Mouse (Mus musculus): ENCODE measurements around the gene Gm42957. TPM values are rescaled to one million over a fixed set of nuclear protein-coding genes. Genes with fewer than 3 reads are reported as not detected.
"Not testable (repeated sequence)": the region's sequence is repeated elsewhere in the genome, so short reads cannot be mapped to it uniquely, and the experiment has no call there.

Gene Gm42957
- polyA plus RNA-seq, 1 experiment from 2014 or later = 0.10 TPM

DNA sequence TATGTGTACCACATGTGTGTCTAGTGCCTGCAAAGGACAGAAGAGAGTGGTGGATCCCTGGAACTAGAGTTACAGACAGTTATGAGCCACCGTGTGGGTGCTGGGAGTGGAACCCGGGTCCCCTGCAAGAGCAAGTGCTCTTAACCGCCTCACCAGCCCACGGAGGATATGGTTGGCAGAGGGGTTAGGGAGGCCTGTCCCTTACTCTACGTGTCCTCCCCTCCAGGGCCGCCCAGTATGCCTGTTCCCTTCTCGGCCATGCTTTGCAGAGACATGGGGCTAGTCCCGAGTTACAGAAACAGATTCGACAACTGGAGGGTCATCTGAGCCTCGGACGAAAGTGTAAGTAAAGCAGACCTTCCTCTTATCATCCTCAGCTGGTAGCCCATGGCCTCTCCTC lies 1.2 kb downstream of the Gm42957 start:
- H3K36me3 ChIP-seq (ENCODE audit: control insufficient read depth, insufficient read depth, low read length) = peaks cover 27% of the 10 kb centered on the region
- peak overlapping the region; percentile 81 for H3K4me3 ChIP-seq (ENCODE audit: low read length)
- no peaks in the 10 kb centered on the region for H3K27me3 ChIP-seq (replicated peaks; ENCODE audit: control insufficient read depth, insufficient read depth, low read length)
- H3K4me1 ChIP-seq (ENCODE audit: control insufficient read depth, insufficient read depth, low read depth, low read length) = peaks cover 11% of the 10 kb centered on the region
- peak overlapping the region; percentile 79 for H3K4me2 ChIP-seq (ENCODE audit: low read length)
- ATAC-seq = no peak
- H3K9me3 ChIP-seq (ENCODE audit: control insufficient read depth, low read length) = no peaks in the 10 kb centered on the region
- peak overlapping the region; percentile 92 for H3K9ac ChIP-seq (ENCODE audit: low read depth, low read length)
- no peak overlapping the region for H3K27ac ChIP-seq (ENCODE audit: low read depth, low read length)
- WGBS = 74% methylated on average over 11 of the region's 11 CpGs

DNA sequence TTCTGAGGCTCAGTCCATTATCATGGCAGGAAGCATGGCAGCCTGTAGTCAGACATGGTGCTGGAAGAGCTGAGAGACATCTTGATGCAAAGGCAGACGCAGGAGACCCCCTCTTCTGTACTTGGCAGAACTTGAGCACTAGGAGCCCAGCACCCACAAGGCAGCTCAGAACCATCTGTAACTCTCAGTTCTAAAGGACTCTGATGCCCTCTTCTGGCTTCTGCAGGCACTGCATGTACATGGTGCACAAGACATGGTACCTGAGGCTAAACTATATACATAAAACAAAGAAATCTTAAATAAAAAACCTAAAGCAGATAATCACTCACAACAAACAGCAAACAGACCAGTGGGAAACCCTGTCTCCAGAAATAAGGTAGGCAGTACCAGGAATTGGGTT lies 3.9 kb downstream of the Gm42957 start:
- 81% methylated on average over 1 of the region's 1 CpGs for WGBS
- H3K4me3 ChIP-seq (ENCODE audit: low read length) = no peak overlapping the region
- peaks cover 24% of the 10 kb centered on the region for H3K36me3 ChIP-seq (ENCODE audit: control insufficient read depth, insufficient read depth, low read length)
- no peak for ATAC-seq
- no peaks in the 10 kb centered on the region for H3K9me3 ChIP-seq (ENCODE audit: control insufficient read depth, low read length)
- peaks cover 11% of the 10 kb centered on the region for H3K4me1 ChIP-seq (ENCODE audit: control insufficient read depth, insufficient read depth, low read depth, low read length)
- no peak overlapping the region for H3K9ac ChIP-seq (ENCODE audit: low read depth, low read length)
- no peaks in the 10 kb centered on the region for H3K27me3 ChIP-seq (replicated peaks; ENCODE audit: control insufficient read depth, insufficient read depth, low read length)
- no peak overlapping the region for H3K27ac ChIP-seq (ENCODE audit: low read depth, low read length)
- no peak overlapping the region for H3K4me2 ChIP-seq (ENCODE audit: low read length)

DNA sequence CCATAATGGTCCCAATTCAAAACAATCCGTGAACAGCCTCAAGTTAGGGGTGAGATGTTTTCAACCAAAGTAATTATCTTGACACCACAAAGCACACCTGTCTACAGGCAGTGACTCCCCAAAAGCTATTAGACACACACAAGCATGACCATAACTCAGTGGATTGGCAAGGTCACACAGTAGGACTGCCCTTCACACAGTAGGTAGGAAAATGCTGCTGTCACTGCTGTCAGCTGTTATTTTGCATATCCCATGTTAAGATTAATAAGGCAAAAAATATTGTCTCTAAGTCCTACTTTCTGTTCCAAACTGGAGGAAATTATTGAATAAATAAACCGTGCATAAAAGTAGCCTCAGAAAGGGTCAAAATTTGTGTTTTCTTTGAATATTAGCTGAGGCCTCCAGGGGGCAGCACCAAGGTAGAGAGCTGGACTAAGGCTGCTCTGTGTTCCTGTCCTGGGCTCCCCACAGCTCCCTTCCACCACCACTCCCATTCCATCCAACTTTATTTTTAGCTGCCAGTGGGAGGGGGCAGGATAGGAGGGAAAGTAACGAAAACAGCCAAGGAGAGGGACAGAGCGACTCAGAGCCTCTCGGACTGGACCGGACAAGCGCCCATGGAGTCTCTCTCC lies 9.9 kb downstream of the Gm42957 start, which contains the start of gene Itga10:
Gene Itga10 (plus strand): TSS at position 567 of the 632 bp plus-strand sequence.
- ATAC-seq = no peak
- Histone ChIP-seq H3K4me3 (ENCODE audit: low read length) (no peak within 1 kb of the TSS), H3K4me1 (ENCODE audit: control insufficient read depth, insufficient read depth, low read depth, low read length) (no peaks in the 10 kb centered on the region), H3K27me3 (replicated peaks; ENCODE audit: control insufficient read depth, insufficient read depth, low read length) (no peaks in the 10 kb centered on the region), H3K4me2 (ENCODE audit: low read length) (no peak within 1 kb of the TSS), H3K36me3 (ENCODE audit: control insufficient read depth, insufficient read depth, low read length) (peaks cover 13% of the 10 kb centered on the region; the same call in 1 of the 2 replicates), H3K9me3 (ENCODE audit: control insufficient read depth, low read length) (no peaks in the 10 kb centered on the region), H3K27ac (ENCODE audit: low read depth, low read length) (no peak within 1 kb of the TSS), H3K9ac (ENCODE audit: low read depth, low read length) (no peak within 1 kb of the TSS)
- 66% methylated on average over 7 of the region's 7 CpGs for WGBS

DNA sequence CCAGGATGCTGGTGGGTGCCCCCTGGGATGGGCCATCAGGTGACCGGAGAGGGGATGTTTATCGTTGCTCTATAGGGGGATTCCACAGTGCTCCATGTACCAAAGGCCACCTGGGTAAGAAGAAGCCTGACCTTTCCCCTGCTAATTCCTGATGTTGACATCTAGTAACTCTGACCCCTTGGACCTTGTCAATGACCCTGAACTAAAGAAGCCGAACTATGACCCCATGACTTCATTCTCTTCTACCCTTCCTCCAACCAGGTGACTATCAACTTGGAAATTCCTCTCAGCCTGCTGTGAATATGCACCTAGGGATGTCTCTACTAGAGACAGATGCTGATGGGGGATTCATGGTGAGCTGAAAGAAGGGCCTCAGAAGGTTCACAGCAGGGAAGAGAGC lies 12.1 kb downstream of the Gm42957 start:
- no peak overlapping the region for H3K27ac ChIP-seq (ENCODE audit: low read depth, low read length)
- no peak overlapping the region for H3K9ac ChIP-seq (ENCODE audit: low read depth, low read length)
- WGBS = 90% methylated on average over 3 of the region's 3 CpGs
- no peaks in the 10 kb centered on the region for H3K4me1 ChIP-seq (ENCODE audit: control insufficient read depth, insufficient read depth, low read depth, low read length)
- peaks cover 9% of the 10 kb centered on the region; the same call in 1 of the 2 replicates for H3K36me3 ChIP-seq (ENCODE audit: control insufficient read depth, insufficient read depth, low read length)
- no peak overlapping the region for H3K4me2 ChIP-seq (ENCODE audit: low read length)
- no peaks in the 10 kb centered on the region for H3K27me3 ChIP-seq (replicated peaks; ENCODE audit: control insufficient read depth, insufficient read depth, low read length)
- ATAC-seq = no peak
- no peak overlapping the region for H3K4me3 ChIP-seq (ENCODE audit: low read length)
- no peaks in the 10 kb centered on the region for H3K9me3 ChIP-seq (ENCODE audit: control insufficient read depth, low read length)

DNA sequence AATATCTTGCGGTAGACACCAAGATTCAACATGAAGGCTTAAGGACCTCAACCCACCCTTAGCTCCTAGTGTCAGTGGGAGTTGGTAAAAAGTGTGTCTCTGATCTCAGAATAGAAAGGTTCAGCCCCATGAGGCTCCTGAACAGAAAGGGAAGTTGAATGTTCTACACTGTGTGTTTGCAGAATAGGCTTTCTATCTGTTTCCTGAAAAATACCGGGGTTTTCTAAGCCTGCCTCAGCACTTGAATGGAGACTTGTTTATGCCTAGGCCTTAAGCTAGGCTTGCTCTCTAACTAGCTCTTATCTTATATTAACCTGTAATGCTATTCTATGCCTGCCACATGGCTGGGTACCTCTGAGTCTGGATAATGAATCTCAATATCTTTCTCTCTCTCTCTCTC lies 25.6 kb downstream of the Gm42957 start:
- Histone ChIP-seq H3K27me3 (replicated peaks; ENCODE audit: control insufficient read depth, insufficient read depth, low read length) (no peaks in the 10 kb centered on the region), H3K4me2 (ENCODE audit: low read length) (no peak overlapping the region), H3K36me3 (ENCODE audit: control insufficient read depth, insufficient read depth, low read length) (no peaks in the 10 kb centered on the region), H3K27ac (ENCODE audit: low read depth, low read length) (no peak overlapping the region), H3K9me3 (ENCODE audit: control insufficient read depth, low read length) (no peaks in the 10 kb centered on the region), H3K9ac (ENCODE audit: low read depth, low read length) (no peak overlapping the region), H3K4me1 (ENCODE audit: control insufficient read depth, insufficient read depth, low read depth, low read length) (peaks cover 14% of the 10 kb centered on the region; the same call in 1 of the 2 replicates), H3K4me3 (ENCODE audit: low read length) (no peak overlapping the region)
- WGBS = 89% methylated on average over 2 of the region's 2 CpGs
- ATAC-seq = no peak

DNA sequence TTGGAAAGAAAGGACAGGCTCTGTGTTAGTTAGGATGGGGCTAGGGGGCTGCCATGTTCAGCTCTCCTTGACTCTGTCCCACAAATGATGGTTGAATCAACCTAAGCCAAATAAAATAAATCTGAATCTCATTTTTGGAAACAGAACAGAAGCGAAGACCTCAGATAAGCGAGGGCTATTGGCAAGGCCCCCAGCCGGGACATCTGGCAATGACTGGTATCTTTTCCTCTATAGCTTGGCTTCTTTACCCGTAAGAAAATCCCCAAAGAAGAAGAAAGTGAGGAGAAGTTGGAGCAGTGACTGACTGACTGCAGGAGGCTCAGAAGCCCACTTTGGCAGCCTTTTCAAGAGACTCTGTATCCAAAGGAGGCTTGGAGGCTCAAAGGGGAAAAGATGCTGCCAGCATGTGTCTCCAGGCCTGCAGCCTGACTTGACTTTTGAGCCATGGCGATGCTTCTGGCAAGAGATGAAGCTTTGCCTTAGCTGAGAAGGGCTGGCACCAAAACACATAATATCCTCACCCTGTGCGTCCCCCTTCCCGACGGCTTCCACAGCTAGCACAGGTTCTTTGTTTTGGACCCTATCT lies 27.6 kb downstream of the Gm42957 start:
- H3K4me3 ChIP-seq (ENCODE audit: low read length) = peak overlapping the region; percentile 35
- H3K27ac ChIP-seq (ENCODE audit: low read depth, low read length) = peak overlapping the region; percentile 62; the same call in 1 of the 2 replicates
- H3K9me3 ChIP-seq (ENCODE audit: control insufficient read depth, low read length) = no peaks in the 10 kb centered on the region
- WGBS = 45% methylated on average over 8 of the region's 8 CpGs
- H3K4me2 ChIP-seq (ENCODE audit: low read length) = peak overlapping the region; percentile 76
- H3K27me3 ChIP-seq (replicated peaks; ENCODE audit: control insufficient read depth, insufficient read depth, low read length) = no peaks in the 10 kb centered on the region
- peaks cover 14% of the 10 kb centered on the region; the same call in 1 of the 2 replicates for H3K4me1 ChIP-seq (ENCODE audit: control insufficient read depth, insufficient read depth, low read depth, low read length)
- H3K36me3 ChIP-seq (ENCODE audit: control insufficient read depth, insufficient read depth, low read length) = no peaks in the 10 kb centered on the region
- H3K9ac ChIP-seq (ENCODE audit: low read depth, low read length) = peak overlapping the region; percentile 54
- ATAC-seq = peak; percentile 41

DNA sequence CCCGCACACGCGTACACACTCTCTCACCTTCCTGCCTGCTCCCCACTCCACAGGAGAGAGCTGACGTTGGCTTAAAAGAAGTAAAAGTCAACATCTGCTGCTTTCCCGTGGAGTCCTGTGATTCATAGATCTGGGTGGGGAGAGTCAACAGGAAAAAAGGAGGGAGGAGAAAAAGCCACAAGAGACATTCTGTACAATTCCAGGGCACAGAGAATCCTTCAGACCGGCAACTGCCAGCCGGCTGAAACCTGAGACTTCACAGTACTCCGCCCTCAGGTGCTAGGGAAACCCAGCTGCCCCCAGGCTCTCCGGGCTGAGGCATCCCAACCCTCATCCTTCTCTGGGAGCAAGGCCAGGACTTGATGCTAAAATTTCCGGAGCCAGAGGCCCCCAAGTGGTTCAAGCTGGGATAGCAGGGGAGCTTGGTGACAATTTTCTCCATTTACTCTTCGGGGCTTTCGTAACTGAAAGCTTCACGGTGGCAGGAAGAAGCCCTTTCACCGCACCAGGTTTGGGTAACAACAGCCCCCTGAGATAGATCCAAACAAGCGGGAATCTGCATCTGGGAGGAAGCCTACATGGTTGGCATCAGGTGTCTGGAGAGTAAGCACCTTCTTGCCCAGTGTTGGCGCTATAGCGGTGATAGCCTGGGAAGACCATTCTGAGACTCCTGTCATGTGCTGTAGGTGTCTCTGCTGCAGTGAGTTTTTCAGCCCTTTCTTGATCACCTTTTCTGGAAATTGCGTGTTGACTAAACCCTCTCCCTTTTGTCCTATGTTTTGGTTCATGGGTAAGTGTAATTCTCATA lies 28.4 kb downstream of the Gm42957 start:
- no peaks in the 10 kb centered on the region for H3K9me3 ChIP-seq (ENCODE audit: control insufficient read depth, low read length)
- peak overlapping the region; percentile 35 for H3K4me3 ChIP-seq (ENCODE audit: low read length)
- H3K27me3 ChIP-seq (replicated peaks; ENCODE audit: control insufficient read depth, insufficient read depth, low read length) = no peaks in the 10 kb centered on the region
- H3K27ac ChIP-seq (ENCODE audit: low read depth, low read length) = peak overlapping the region; percentile 62; the same call in 1 of the 2 replicates
- H3K9ac ChIP-seq (ENCODE audit: low read depth, low read length) = peak overlapping the region; percentile 54
- peak overlapping the region; percentile 76 for H3K4me2 ChIP-seq (ENCODE audit: low read length)
- WGBS = 6% methylated on average over 17 of the region's 18 CpGs
- peak; percentile 89 for ATAC-seq
- H3K36me3 ChIP-seq (ENCODE audit: control insufficient read depth, insufficient read depth, low read length) = no peaks in the 10 kb centered on the region
- H3K4me1 ChIP-seq (ENCODE audit: control insufficient read depth, insufficient read depth, low read depth, low read length) = peaks cover 14% of the 10 kb centered on the region; the same call in 1 of the 2 replicates

DNA sequence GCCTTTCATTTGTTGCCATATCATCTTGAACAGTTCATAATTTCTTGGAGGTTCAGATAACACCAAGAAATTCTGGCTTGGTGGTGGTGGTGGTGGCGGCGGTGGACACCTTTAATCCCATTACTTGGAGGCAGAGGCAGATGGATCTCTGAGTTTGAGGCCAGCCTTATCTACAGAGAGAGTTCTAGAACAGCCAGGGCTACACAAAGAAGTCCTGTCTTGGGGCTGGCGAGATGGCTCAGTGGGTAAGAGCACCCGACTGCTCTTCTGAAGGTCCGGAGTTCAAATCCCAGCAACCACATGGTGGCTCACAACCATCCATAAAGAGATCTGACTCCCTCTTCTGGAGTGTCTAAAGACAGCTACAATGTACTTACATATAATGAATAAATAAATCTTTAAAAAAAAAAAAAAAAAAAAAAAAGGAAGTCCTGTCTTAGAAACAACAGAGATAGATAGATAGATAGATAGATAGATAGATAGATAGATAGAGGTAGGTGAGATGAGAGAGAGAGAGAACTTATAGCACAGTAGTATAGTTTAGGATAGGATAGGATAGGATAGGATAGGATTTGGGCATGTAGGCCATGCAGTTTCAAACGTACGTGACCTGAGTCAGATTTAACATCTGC lies 30.6 kb downstream of the Gm42957 start:
- peaks cover 17% of the 10 kb centered on the region; the same call in 1 of the 2 replicates for H3K4me1 ChIP-seq (ENCODE audit: control insufficient read depth, insufficient read depth, low read depth, low read length)
- not testable (repeated sequence) for H3K9me3 ChIP-seq (ENCODE audit: control insufficient read depth, low read length); H3K4me3 ChIP-seq (ENCODE audit: low read length); H3K27me3 ChIP-seq (replicated peaks; ENCODE audit: control insufficient read depth, insufficient read depth, low read length); H3K36me3 ChIP-seq (ENCODE audit: control insufficient read depth, insufficient read depth, low read length); H3K4me2 ChIP-seq (ENCODE audit: low read length); H3K27ac ChIP-seq (ENCODE audit: low read depth, low read length); H3K9ac ChIP-seq (ENCODE audit: low read depth, low read length); ATAC-seq
- 95% methylated on average over 7 of the region's 7 CpGs for WGBS
